Mouse (Mus musculus): ENCODE measurements around the gene Mroh2a.

Gene Mroh2a

GRCm38 (mm10) chr1:88226670-88227379, at the start of gene Mroh2a:
Gene Mroh2a (plus strand): TSS chr1:88226986.
- no peak for DNase-seq

DNA sequence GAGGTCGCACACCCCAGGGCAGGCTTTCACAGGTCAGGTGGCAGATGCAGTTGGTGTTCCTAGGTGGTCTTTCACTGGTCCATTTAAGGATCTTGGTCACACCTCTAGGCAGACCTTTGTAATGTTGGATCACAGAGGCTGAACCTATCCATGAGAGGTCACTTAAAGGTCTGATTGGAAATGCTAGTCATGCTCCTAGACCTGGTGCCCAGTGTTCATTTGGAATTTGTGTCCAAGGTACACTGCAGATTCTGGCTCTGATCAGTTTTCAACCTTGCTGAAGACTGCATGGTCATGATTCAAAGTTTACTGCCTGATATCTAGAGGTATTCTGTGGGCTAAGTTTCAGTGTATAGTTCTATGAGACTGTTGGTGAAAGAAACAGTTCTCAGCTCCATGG, 47.1 kb upstream of the Mroh2a start:
- DNase-seq = no peak

- DNase-seq = no peak
Observed at GRCm38 (mm10) chr1:88186325-88186935, 40.4 kb upstream of the Mroh2a start.

- no peak for DNase-seq
Observed at GRCm38 (mm10) chr1:88192136-88192535, 34.6 kb upstream of the Mroh2a start.

- DNase-seq = no peak
Observed at GRCm38 (mm10) chr1:88195687-88196086, 31.1 kb upstream of the Mroh2a start.

GRCm38 (mm10) chr1:88197443-88197842, 29.3 kb upstream of the Mroh2a start:
- DNase-seq = no peak

GRCm38 (mm10) chr1:88199996-88200395, 26.8 kb upstream of the Mroh2a start:
- peak; percentile 57 for DNase-seq

- DNase-seq = no peak
Observed at GRCm38 (mm10) chr1:88200456-88200855, 26.3 kb upstream of the Mroh2a start, which contains the start of gene Ugt1a2. Gene Ugt1a2 (plus strand): TSS chr1:88200601.

- DNase-seq = peak; percentile 88
Observed at GRCm38 (mm10) chr1:88205294-88205922, 21.4 kb upstream of the Mroh2a start, which contains the start of gene Dnajb3. Gene Dnajb3 (minus strand): TSS chr1:88205782.

- no peak for DNase-seq
Observed at GRCm38 (mm10) chr1:88206843-88207479, 19.8 kb upstream of the Mroh2a start.

DNA sequence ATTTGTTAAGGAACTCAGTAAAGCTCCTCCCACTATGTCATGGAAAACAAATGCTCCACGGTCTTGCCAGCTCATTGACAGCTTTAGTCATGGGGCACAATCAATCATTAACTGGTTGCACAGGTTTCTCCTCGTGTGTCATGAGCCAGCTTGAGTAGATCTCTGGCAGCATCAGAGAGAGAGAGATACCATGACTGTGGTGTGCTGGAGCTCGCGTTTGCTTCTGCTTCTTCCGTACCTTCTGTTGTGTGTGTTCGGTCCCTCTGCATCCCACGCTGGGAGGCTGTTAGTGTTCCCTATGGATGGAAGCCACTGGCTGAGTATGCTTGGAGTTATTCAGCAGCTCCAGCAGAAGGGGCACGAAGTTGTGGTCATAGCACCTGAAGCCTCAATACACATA, 15.0 kb upstream of the Mroh2a start, which contains the start of gene Ugt1a1:
Gene Ugt1a1, plus strand, starts transcription at position 148 of the 400 bp plus-strand sequence.
- DNase-seq = no peak

DNA sequence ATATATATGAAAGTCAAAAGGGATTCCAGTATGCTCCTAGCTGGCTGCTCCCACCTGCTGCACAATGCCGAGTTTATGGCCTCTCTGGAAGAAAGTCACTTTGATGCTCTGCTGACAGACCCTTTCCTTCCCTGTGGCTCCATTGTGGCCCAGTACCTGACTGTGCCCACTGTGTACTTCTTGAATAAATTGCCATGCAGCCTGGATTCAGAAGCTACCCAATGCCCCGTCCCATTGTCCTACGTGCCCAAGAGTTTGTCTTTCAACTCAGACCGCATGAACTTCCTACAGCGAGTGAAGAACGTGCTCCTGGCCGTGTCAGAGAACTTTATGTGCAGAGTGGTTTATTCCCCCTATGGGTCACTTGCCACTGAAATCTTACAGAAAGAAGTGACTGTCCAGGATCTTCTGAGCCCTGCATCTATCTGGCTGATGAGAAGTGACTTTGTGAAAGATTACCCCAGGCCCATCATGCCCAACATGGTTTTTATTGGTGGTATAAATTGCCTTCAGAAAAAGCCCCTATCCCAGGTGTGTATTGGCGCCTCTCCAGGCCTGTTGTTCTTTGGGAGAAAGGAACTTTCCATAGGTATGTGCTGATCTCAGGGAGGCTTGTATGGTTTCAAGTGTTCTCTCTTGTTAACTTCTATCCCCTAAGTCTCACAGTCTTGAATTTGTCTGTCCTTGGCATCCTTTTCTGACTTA, 14.3 kb upstream of the Mroh2a start:
- no peak for DNase-seq

- DNase-seq = no peak
Observed at GRCm38 (mm10) chr1:88213061-88213460, 13.7 kb upstream of the Mroh2a start.

- DNase-seq = no peak
Observed at GRCm38 (mm10) chr1:88213766-88214461, 12.9 kb upstream of the Mroh2a start.

- no peak for DNase-seq
Observed at GRCm38 (mm10) chr1:88214462-88214952, 12.3 kb upstream of the Mroh2a start.

- no peak for DNase-seq
Observed at GRCm38 (mm10) chr1:88215466-88216380, 11.1 kb upstream of the Mroh2a start.

DNA sequence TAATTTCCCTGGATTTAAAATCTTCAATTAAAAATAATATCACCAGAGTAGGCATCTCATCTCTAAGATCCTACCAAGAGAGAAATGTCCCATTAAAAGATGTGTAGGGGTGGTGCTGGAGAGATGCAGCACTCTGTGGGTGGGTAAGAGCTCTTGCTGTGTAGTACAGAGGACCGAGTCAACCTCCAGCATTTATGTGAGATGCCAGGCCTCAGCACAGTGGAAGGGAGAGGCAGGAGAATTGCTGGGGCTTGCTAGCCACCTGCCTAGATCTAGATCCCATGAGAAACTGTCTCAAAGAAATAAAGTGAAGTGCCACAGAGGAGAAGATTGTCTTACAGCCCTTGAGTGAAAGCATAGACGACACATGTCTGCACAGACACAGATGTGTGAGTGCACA, 10.2 kb upstream of the Mroh2a start:
- no peak for DNase-seq

DNA sequence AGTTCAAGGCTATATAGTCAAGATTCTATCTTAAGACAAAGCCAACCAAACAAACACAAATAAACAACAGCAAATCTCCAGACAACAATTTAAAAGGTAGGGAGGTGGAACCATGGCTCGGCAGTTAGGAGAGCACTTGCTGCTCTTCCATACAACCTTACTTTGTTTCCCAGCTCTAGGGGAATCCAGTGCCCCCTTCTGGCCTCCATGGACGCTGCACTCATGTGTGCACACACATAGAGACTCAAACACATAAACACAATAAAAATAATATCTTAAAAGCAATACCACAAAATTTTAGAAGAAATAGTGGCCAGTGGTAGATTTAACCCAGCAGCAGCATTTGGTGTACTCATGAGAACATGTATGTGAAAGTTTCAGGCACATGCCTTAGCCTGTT, 9.6 kb upstream of the Mroh2a start:
- DNase-seq = no peak

GRCm38 (mm10) chr1:88217576-88217975, 9.2 kb upstream of the Mroh2a start:
- no peak for DNase-seq

GRCm38 (mm10) chr1:88218051-88218450, 8.7 kb upstream of the Mroh2a start:
- no peak for DNase-seq

DNA sequence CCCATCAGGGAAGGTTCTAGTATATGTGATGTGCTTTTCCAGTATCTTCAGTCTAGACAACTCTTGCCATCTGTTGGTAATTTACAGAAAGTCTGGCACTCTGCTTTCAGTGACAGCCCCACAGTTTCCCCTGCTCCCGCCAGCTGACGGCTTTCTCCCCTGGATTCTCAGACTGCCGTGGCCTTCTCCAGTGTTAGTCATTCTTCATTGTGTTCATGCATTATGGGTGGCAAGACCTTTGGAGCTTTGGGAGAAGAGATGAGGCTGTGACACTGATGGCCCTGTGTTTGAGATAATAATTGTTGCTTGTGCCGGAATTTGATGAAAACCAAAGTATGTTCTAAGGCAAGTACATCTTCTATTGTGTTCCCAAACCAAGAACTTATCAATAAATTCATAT, 8.2 kb upstream of the Mroh2a start:
- DNase-seq = no peak

All from cerebellum, adult 11-12 months (tissue).